Mouse (Mus musculus): ENCODE results near the gene Mrpl44.
A peak's percentile ranks its signal among the peaks of the same experiment; 100 is the strongest.

Mrpl44 gene

GRCm38 (mm10) chr1:79775927-79776458 lies at the start of gene Mrpl44, which contains the start of gene Wdfy1:
TSS of gene Mrpl44 (plus strand) at chr1:79776018.
TSS of gene Wdfy1 (minus strand) at chr1:79776143.
- peak; percentile 94 to 96 for DNase-seq (ENCODE audit: low spot score in 2 of 2)

GRCm38 (mm10) chr1:79734794-79735193 lies 41.0 kb upstream of the Mrpl44 start:
- DNase-seq (ENCODE audit: low spot score in 2 of 2): no peak

- DNase-seq (ENCODE audit: low spot score in 2 of 2): no peak
Measured at GRCm38 (mm10) chr1:79736408-79736807, 39.4 kb upstream of the Mrpl44 start.

GRCm38 (mm10) chr1:79739726-79740125 lies 36.1 kb upstream of the Mrpl44 start:
- DNase-seq (ENCODE audit: low spot score in 2 of 2): no peak

- DNase-seq (ENCODE audit: low spot score in 2 of 2): no peak
Measured at GRCm38 (mm10) chr1:79741002-79741401, 34.8 kb upstream of the Mrpl44 start.

GRCm38 (mm10) chr1:79742949-79743348 lies 32.9 kb upstream of the Mrpl44 start:
- DNase-seq (ENCODE audit: low spot score in 2 of 2): no peak

- no peak for DNase-seq (ENCODE audit: low spot score in 2 of 2)
Measured at GRCm38 (mm10) chr1:79743385-79743784, 32.4 kb upstream of the Mrpl44 start.

GRCm38 (mm10) chr1:79746056-79746455 lies 29.8 kb upstream of the Mrpl44 start:
- no peak for DNase-seq (ENCODE audit: low spot score in 2 of 2)

GRCm38 (mm10) chr1:79751186-79751585 lies 24.6 kb upstream of the Mrpl44 start:
- DNase-seq (ENCODE audit: low spot score in 2 of 2): no peak

GRCm38 (mm10) chr1:79752015-79752695 lies 23.7 kb upstream of the Mrpl44 start:
- DNase-seq (ENCODE audit: low spot score in 2 of 2): no peak

GRCm38 (mm10) chr1:79752714-79753340 lies 23.0 kb upstream of the Mrpl44 start:
- no peak for DNase-seq (ENCODE audit: low spot score in 2 of 2)

- no peak for DNase-seq (ENCODE audit: low spot score in 2 of 2)
Measured at GRCm38 (mm10) chr1:79753456-79753855, 22.4 kb upstream of the Mrpl44 start.

GRCm38 (mm10) chr1:79754936-79755335 lies 20.9 kb upstream of the Mrpl44 start:
- no peak for DNase-seq (ENCODE audit: low spot score in 2 of 2)

GRCm38 (mm10) chr1:79755376-79755775 lies 20.4 kb upstream of the Mrpl44 start:
- no peak for DNase-seq (ENCODE audit: low spot score in 2 of 2)

GRCm38 (mm10) chr1:79756417-79756816 lies 19.4 kb upstream of the Mrpl44 start:
- no peak for DNase-seq (ENCODE audit: low spot score in 2 of 2)

- no peak for DNase-seq (ENCODE audit: low spot score in 2 of 2)
Measured at GRCm38 (mm10) chr1:79757161-79757560, 18.7 kb upstream of the Mrpl44 start.

GRCm38 (mm10) chr1:79757597-79757996 lies 18.2 kb upstream of the Mrpl44 start:
- DNase-seq (ENCODE audit: low spot score in 2 of 2): no peak

GRCm38 (mm10) chr1:79759006-79759405 lies 16.8 kb upstream of the Mrpl44 start:
- DNase-seq (ENCODE audit: low spot score in 2 of 2): no peak

GRCm38 (mm10) chr1:79759436-79759972 lies 16.3 kb upstream of the Mrpl44 start:
- no peak for DNase-seq (ENCODE audit: low spot score in 2 of 2)

- peak; percentile 24 to 28 for DNase-seq (ENCODE audit: low spot score in 2 of 2)
Measured at GRCm38 (mm10) chr1:79760656-79761055, 15.2 kb upstream of the Mrpl44 start.

GRCm38 (mm10) chr1:79761106-79761916 lies 14.5 kb upstream of the Mrpl44 start:
- DNase-seq (ENCODE audit: low spot score in 2 of 2): peak; percentile 66 to 85

- DNase-seq (ENCODE audit: low spot score in 2 of 2): no peak
Measured at GRCm38 (mm10) chr1:79761917-79762271, 13.9 kb upstream of the Mrpl44 start.
